Comparison of ENCODE assay signal across 8 mouse cellular contexts in the genomic region with DNA sequence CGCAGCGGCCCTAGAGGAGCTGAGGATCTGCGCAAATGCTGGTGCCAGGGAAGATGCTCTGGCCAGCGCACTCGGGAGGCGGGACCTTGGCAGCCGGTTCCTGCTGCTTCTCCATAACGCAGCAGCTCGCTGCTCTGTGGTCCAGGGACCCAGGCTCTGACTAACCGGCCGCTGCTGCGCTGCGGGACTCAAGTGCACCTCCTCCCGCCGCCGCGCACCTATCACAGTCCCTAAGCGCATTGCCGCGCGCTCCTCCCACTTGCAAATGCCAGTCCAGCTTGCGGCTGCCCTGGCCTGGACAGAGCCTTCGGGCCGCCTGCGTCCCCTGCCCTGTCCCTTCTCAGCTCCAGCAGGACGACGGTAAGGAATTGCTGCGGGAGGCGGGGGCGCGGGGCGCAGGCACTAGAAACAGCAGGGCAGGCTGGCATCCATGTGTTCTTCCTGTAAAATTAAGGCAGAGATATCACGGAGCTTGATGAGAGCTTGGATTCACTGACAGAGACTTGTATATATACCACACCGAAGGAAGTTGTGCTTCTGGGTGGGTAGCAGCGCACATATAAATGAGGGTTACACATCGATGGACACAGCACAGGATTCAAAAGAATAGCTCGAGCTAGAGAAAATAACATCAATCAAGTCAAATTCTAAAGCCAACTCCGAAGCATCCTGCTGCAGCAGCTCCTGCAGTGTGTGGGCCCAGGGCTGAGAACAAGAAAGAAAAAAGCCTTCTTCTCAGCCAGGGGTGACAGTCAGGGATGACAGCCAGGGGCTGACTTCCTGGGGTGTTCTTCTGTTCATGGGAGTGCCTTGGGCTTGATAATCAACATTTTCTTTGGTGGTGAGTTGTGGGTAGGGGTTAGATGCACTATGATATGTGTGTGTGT. TPM values are rescaled to one million over a fixed set of nuclear protein-coding genes. Genes with fewer than 3 reads are reported as not detected.
A peak's percentile ranks its signal among the peaks of the same experiment; 100 is the strongest.
DNase-seq lines count a peak whose midpoint lies in the region; ATAC-seq lines count a peak whose summit lies in the region.

No protein-coding gene starts in this region.

- H3K4me3 ChIP-seq in neural tube, embryonic 12.5 days: peak overlapping the region; percentile 44

- no peaks in the 10 kb centered on the region for H3K36me3 ChIP-seq in neural tube, embryonic 12.5 days

- no peak overlapping the region; the same call in 1 of the 2 replicates for H3K27ac ChIP-seq in neural tube, embryonic 12.5 days

- intact Hi-C loops in left cerebral cortex, postnatal 4 days (cut with DNase I): no loop called here

- 1% methylated on average over 38 of the region's 38 CpGs for WGBS in neural tube, embryonic 12.5 days

- peak; percentile 84 for ATAC-seq in neural tube, embryonic 12.5 days (ENCODE audit: low FRiP score, low read depth)

- peaks cover 28% of the 10 kb centered on the region for H3K27me3 ChIP-seq in neural tube, embryonic 12.5 days (replicated peaks)

- peaks cover 28% of the 10 kb centered on the region for H3K4me1 ChIP-seq in neural tube, embryonic 12.5 days

- peak overlapping the region; percentile 93 for H3K4me2 ChIP-seq in neural tube, embryonic 12.5 days (replicated peaks)

- H3K9me3 ChIP-seq in neural tube, embryonic 12.5 days: no peaks in the 10 kb centered on the region

- peak overlapping the region; percentile 60 for H3K9ac ChIP-seq in neural tube, embryonic 12.5 days

- peak; percentile 6 to 11 for DNase-seq in heart, adult 18-20 months
- no peak for DNase-seq in heart, adult 9 months (ENCODE audit: low spot score in 2 of 2)
- peak; percentile 56 to 68 for DNase-seq in cerebellum, postnatal 36 days
- DNase-seq in gastrocnemius, postnatal 25 days: peak; percentile 40
- peak; percentile 54 for DNase-seq in kidney, adult 18-20 months
- peak; percentile 83 for DNase-seq in left cerebral cortex, postnatal 4 days
- no peak for DNase-seq in thymus, postnatal 36 days

RNA-seq across cellular contexts. Expression of gene B3galt5, which starts 45.4 kb away (rescaled TPM):
- not detected for total RNA-seq in heart, adult 18-20 months (2021)
- total RNA-seq in gastrocnemius, postnatal 25 days (2021): under 1 TPM in 1 of 2 experiments, not detected in 1; 0.11 TPM
- 1 to 10 TPM; 3.3 to 4.5 TPM for total RNA-seq in left cerebral cortex, postnatal 4 days (2021)
- 1.0 TPM in 2 replicates for polyA plus RNA-seq in neural tube, embryonic 12.5 days (2016; fragmentation: Nextera tagmentation; extraction: Ambion mirVana)

Comparison
In these comparisons a context has a peak if more than half of its experiments do, and no peak if none do; other contexts are left out.
1. DNase-seq: peak in heart, adult 18-20 months (2 of 2), cerebellum, postnatal 36 days (2 of 2), gastrocnemius, postnatal 25 days (single experiment), kidney, adult 18-20 months (single experiment) and left cerebral cortex, postnatal 4 days (single experiment); none in heart, adult 9 months (0 of 2) and thymus, postnatal 36 days (0 of 2).